Mouse (Mus musculus) lung, postnatal 0 days (tissue): ENCODE measurements at regions not wholly inside any gene's neighbourhood (a gene's known extent, or its start where the extent isn't known, plus 50 kb on each side); places are given as distances from the start of the nearest gene placed in this dataset.

Experiments used
- CTCF ChIP-seq: IDR thresholded peaks from 2 replicates; pipeline ENCODE4 v1.5.1; 2016; ENCODE audit warnings: antibody characterized with exemption, mild to moderate bottlenecking
- EP300 ChIP-seq: IDR thresholded peaks from 2 replicates; pipeline ENCODE4 v1.6.1; 2016; ENCODE audit warnings: antibody characterized with exemption, mild to moderate bottlenecking, control low read depth

GRCm38 (mm10) chr6:31838588-31838987, 211.5 kb upstream of the 1700012A03Rik start:
- TF ChIP-seq CTCF (peak; percentile 53), EP300 (no peak)
